Mouse (Mus musculus) lung, postnatal 0 days (tissue): ENCODE measurements around the gene Tssk1. TPM values are rescaled to one million over a fixed set of nuclear protein-coding genes. Genes with fewer than 3 reads are reported as not detected.

Experiments
- ATAC-seq: fragments of 200-750 bp; cut with Nextera tagmentation; 2 replicates; pipeline ENCODE4 v1.8.0; 2017; ENCODE audit warnings: moderate library complexity
- DNase-seq: peaks from one replicate; pipeline ENCODE4 v3.0.0-alpha.2; 2016; ENCODE audit warnings: low spot score
- H3K27ac ChIP-seq: fragments of 300-500 bp; sonication (generic); 2 replicates; pipeline ENCODE4 v1.5.1; 2014; ENCODE audit warnings: antibody characterized with exemption, mild to moderate bottlenecking, low read length, mixed read lengths
- H3K27me3 ChIP-seq: fragments of 300-500 bp; sonication (generic); replicated peaks from 2 replicates; pipeline ENCODE4 v1.6.1; 2014; ENCODE audit warnings: low read length, mixed read lengths; ENCODE audit not compliant: insufficient read depth
- H3K36me3 ChIP-seq: fragments of 300-500 bp; sonication (generic); 2 replicates; pipeline ENCODE4 v1.6.1; 2014; ENCODE audit warnings: low read length, mixed read lengths; ENCODE audit not compliant: insufficient read depth
- H3K4me1 ChIP-seq: fragments of 300-500 bp; sonication (generic); 2 replicates; pipeline ENCODE4 v1.6.1; 2014; ENCODE audit warnings: antibody characterized with exemption, low read depth, low read length, mixed read lengths; ENCODE audit not compliant: insufficient read depth
- H3K4me2 ChIP-seq: fragments of 300-500 bp; sonication (generic); replicated peaks from 2 replicates; pipeline ENCODE4 v1.6.1; 2014; ENCODE audit warnings: low read depth, mild to moderate bottlenecking, low read length, moderate library complexity, mixed read lengths
- H3K4me3 ChIP-seq: fragments of 300-500 bp; sonication (generic); 2 replicates; pipeline ENCODE4 v1.5.1; 2014; ENCODE audit warnings: low read depth, low read length
- H3K9ac ChIP-seq: fragments of 300-500 bp; sonication (generic); replicated peaks from 2 replicates; pipeline ENCODE4 v1.6.1; 2014; ENCODE audit warnings: low read depth, mild to moderate bottlenecking
- H3K9me3 ChIP-seq: fragments of 300-500 bp; sonication (generic); 2 replicates; pipeline ENCODE4 v1.6.1; 2016; ENCODE audit warnings: low read length, mixed read lengths
- CTCF ChIP-seq: IDR thresholded peaks from 2 replicates; pipeline ENCODE4 v1.5.1; 2016; ENCODE audit warnings: antibody characterized with exemption, mild to moderate bottlenecking
- EP300 ChIP-seq: IDR thresholded peaks from 2 replicates; pipeline ENCODE4 v1.6.1; 2016; ENCODE audit warnings: antibody characterized with exemption, mild to moderate bottlenecking, control low read depth
- WGBS: fragments of 180-500 bp; shearing (Covaris S2); extraction: QIAGEN DNeasy Blood & Tissue Kit; methylation state at CpG from one replicate; pipeline ENCODE4 v1.1.7; 2014; 5-methylcytosine and 5-hydroxymethylcytosine counted together
- polyA plus RNA-seq: library from polyadenylated mRNA; unstranded; fragments of >200 nt; fragmentation: Nextera tagmentation; extraction: Ambion mirVana; gene quantifications from 2 replicates; pipeline ENCODE4 v1.2.1, GENCODE M21; 2015

The Tssk1 gene
- polyA plus RNA-seq, 1 experiment from 2014 or later, result not detected

GRCm38 (mm10) chr16:17914307-17915249 lies 20.6 kb downstream of the Tssk1 start, which contains the start of gene Gsc2:
TSS of gene Gsc2 (minus strand) at chr16:17915059.
- TF ChIP-seq EP300, result no peak
- no peak for TF ChIP-seq CTCF
- Histone ChIP-seq H3K4me1 (peaks cover 9% of the 10 kb centered on the region), H3K36me3 (no peaks in the 10 kb centered on the region), H3K9ac (no peak within 1 kb of the TSS), H3K4me3 (peak within 1 kb of the TSS; percentile 37), H3K27ac (no peak within 1 kb of the TSS), H3K4me2 (peak within 1 kb of the TSS; percentile 63), H3K27me3 (peaks cover 40% of the 10 kb centered on the region), H3K9me3 (no peaks in the 10 kb centered on the region)
- DNase-seq (peak; percentile 20), ATAC-seq (no peak; the same call in 1 of the 2 replicates)
- 1% methylated on average over 84 of the region's 106 CpGs for WGBS

- H3K9ac ChIP-seq, result no peak overlapping the region
- H3K27ac ChIP-seq, result no peak overlapping the region
- ATAC-seq (no peak), DNase-seq (no peak)
- 15% methylated on average over 20 of the region's 20 CpGs for WGBS
- TF ChIP-seq CTCF (no peak), EP300 (no peak)
- no peak overlapping the region for H3K4me3 ChIP-seq
- H3K36me3 ChIP-seq, result no peaks in the 10 kb centered on the region
- no peaks in the 10 kb centered on the region for H3K9me3 ChIP-seq
- 0 out of 2 replicates have a peak overlapping the region, but pooled peaks have one; percentile 90 for H3K4me2 ChIP-seq
- H3K27me3 ChIP-seq, result peaks cover 15% of the 10 kb centered on the region; the same call in 1 of the 2 replicates
- H3K4me1 ChIP-seq, result peaks cover 15% of the 10 kb centered on the region; the same call in 1 of the 2 replicates
Measured at GRCm38 (mm10) chr16:17920586-17920985, 26.6 kb downstream of the Tssk1 start.

- Histone ChIP-seq H3K9ac (peak overlapping the region; percentile 80), H3K4me3 (peak overlapping the region; percentile 63), H3K36me3 (no peaks in the 10 kb centered on the region), H3K27ac (peak overlapping the region; percentile 75), H3K27me3 (peaks cover 8% of the 10 kb centered on the region; the same call in 1 of the 2 replicates), H3K4me1 (peaks cover 15% of the 10 kb centered on the region; the same call in 1 of the 2 replicates), H3K4me2 (peak overlapping the region; percentile 90), H3K9me3 (no peaks in the 10 kb centered on the region)
- DNase-seq (peak; percentile 98), ATAC-seq (peak; percentile 98)
- 2% methylated on average over 47 of the region's 47 CpGs for WGBS
- peak; percentile 71 for TF ChIP-seq CTCF
- TF ChIP-seq EP300, result no peak
Measured at GRCm38 (mm10) chr16:17921325-17922162, 27.5 kb downstream of the Tssk1 start.

- Histone ChIP-seq H3K27ac (peak overlapping the region; percentile 70), H3K9me3 (no peaks in the 10 kb centered on the region), H3K4me3 (peak overlapping the region; percentile 63), H3K4me2 (peak overlapping the region; percentile 90), H3K4me1 (peaks cover 15% of the 10 kb centered on the region; the same call in 1 of the 2 replicates), H3K36me3 (no peaks in the 10 kb centered on the region), H3K9ac (peak overlapping the region; percentile 80), H3K27me3 (peaks cover 6% of the 10 kb centered on the region; the same call in 1 of the 2 replicates)
- DNase-seq (no peak), ATAC-seq (peak; percentile 11)
- WGBS, result under 1% methylated on average over 14 of the region's 14 CpGs
- TF ChIP-seq CTCF, result no peak
- TF ChIP-seq EP300, result no peak
Measured at GRCm38 (mm10) chr16:17922163-17922538, 28.1 kb downstream of the Tssk1 start.

GRCm38 (mm10) chr16:17927351-17928082 lies 33.5 kb downstream of the Tssk1 start:
- TF ChIP-seq EP300 (no peak), CTCF (no peak)
- Histone ChIP-seq H3K4me3 (peak overlapping the region; percentile 76), H3K4me1 (peaks cover 1% of the 10 kb centered on the region; the same call in 1 of the 2 replicates), H3K9me3 (no peaks in the 10 kb centered on the region), H3K4me2 (peak overlapping the region; percentile 99), H3K27ac (peak overlapping the region; percentile 89), H3K9ac (peak overlapping the region; percentile 79), H3K36me3 (no peaks in the 10 kb centered on the region), H3K27me3 (no peaks in the 10 kb centered on the region)
- 4% methylated on average over 42 of the region's 72 CpGs for WGBS
- DNase-seq (peak; percentile 29), ATAC-seq (peak; percentile 8)
